Mouse (Mus musculus): ENCODE data around the gene Hoxa13.

Hoxa13 gene

GRCm38 (mm10) chr6:52270494-52271480 lies 10.1 kb upstream of the Hoxa13 start:
- DNase-seq (ENCODE audit: low spot score): peak; percentile 63

DNA sequence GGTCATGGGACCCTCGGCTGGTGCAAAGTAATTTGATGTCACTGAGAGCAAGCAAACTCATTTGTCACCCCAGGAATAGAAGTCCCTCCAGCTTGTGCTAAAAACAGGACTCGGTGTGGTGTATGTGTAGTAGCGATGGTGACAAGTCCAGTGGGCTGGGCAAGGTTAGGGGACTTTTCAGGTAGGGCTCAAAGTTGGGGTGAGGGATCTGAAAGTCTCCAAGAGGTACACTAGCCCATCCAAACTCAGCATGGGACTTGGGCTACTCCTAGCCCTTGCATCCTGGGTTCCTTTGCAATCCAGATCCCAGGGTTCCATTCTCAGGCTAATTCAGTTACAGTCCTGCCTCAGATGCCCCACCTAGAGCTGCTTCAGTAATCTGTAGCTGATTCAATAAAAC lies 8.1 kb upstream of the Hoxa13 start:
- no peak for DNase-seq (ENCODE audit: low spot score)

DNA sequence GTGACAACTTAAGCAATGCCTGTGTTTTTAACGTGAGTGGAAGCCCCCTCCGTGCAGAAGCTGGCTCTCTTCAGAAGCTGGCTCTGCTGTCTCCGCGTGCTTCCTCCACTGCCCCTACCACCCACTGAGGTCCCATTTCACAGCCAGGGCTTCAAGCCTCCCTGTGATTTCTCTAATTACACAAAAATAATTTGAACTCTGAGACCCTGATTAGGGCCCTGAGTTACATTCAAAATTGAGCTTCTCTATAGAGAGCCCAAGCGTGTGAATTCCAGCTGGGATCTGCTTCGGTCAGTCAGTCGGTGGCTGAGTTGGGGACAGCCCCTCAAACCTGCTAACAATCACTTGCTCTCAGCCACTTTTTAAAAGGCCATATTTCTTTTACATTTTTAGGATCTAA lies 7.7 kb upstream of the Hoxa13 start:
- no peak for DNase-seq (ENCODE audit: low spot score)

GRCm38 (mm10) chr6:52267691-52268090 lies 7.0 kb upstream of the Hoxa13 start:
- no peak for DNase-seq (ENCODE audit: low spot score)

GRCm38 (mm10) chr6:52267221-52267620 lies 6.5 kb upstream of the Hoxa13 start:
- DNase-seq (ENCODE audit: low spot score): no peak

- no peak for DNase-seq (ENCODE audit: low spot score)
These were observed 5.9 kb upstream of the Hoxa13 start for GRCm38 (mm10) chr6:52266666-52266985.

GRCm38 (mm10) chr6:52265913-52266665 lies 5.4 kb upstream of the Hoxa13 start:
- no peak for DNase-seq (ENCODE audit: low spot score)

DNA sequence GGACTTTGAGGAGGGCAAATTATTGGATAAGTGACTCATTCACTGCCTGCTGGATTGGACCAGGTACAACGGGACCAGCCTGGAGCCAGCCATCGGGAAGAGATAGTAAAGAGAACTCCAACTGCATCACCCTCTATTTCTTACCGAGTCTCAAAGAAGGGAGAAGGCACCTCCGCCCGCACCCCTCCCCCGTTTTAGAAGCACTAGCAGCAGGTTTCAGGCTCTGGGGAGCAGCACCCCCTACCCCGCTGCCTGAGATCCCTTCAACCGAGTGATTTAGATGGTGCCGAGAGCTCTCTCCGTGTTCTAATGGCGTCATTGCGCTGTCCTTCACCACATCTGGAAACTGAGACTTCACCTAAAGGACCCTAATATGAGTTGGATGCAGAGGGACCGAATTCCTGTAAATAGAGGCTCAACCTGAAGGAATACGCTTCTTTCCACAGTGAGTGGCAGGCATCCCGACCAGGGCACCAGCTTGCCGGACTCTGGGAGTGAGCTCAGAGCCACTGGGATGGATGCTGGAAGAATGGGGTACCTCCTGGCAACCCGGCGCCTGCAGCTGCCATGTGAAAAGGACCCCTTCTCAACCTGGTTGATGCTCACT lies 4.7 kb upstream of the Hoxa13 start:
- DNase-seq (ENCODE audit: low spot score): no peak

DNA sequence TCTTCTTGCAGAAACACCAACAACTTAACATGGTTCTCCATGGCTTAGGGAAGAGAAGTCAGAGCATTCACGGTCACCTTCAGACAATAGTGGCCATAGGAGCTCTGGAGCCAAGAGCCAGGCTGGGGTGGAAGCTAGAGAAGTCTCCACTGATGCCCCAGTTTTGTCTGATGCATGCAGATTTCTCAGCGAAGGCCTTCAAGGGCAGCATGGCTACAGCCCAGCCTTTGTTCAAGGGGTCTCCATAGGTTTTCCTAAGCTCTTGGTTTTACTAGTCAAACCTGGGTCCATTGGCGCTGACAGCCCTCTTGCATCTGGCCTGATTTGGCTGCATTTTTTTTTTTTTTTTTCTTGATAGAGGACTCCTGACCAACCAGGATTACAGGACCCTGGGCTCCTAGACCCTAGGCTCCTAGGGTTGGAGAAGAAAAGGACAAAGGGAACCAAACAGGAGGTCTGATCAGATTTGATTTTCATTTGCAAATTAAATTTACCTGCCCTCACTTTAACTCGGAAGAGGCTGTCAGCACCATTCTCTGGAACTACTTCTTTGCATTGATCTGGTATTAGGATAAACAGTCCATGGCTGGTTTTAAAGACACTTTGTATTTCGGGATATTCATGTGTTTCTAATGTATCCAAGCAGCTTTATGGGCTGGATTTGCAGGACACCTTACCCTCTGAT lies 3.6 kb upstream of the Hoxa13 start:
- no peak for DNase-seq (ENCODE audit: low spot score)

GRCm38 (mm10) chr6:52263321-52263585 lies 2.6 kb upstream of the Hoxa13 start:
- no peak for DNase-seq (ENCODE audit: low spot score)

DNA sequence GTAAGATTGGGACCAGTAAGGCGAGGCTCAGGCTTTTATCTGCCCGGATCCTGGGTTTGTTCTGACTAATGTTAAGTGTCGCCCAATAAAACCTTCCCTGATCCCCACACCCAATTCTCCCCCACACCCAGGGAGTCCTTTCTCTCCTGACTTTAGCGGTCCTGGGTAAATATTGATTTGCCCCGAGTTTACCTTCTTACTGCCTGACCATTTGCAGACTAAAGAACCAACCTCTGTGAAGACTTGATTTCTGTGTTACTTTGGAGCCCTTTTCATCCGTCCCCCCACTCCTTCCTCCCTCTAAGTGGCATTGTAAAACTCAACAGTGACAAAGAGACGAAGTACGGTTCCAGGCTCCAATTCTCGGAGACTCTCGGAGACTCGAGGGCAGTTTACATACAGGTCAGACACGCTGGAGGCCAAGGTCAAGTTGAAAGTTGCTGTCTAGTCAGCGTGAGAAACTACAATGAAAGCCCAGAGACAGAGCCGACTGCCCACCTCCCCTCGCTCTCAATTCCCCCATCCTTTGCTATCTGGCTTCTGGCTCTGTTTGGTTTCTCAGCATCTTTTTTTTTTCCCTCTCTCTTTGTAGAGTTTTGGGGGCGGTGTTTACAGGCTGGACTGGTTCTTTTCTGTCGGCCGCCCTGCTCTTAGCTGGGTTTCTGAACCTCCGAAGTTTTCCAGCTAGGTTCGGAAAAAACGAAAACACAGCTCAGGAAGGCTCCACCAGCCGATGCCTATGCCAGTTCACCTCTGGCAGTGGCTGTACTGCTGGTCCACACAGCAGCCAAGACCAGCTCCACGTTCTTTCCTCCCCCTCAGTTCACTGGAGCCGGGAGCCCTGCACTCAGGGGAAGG lies 2.0 kb upstream of the Hoxa13 start:
- DNase-seq (ENCODE audit: low spot score): no peak

- DNase-seq (ENCODE audit: low spot score): no peak
These were observed 1.2 kb upstream of the Hoxa13 start for GRCm38 (mm10) chr6:52261751-52262462.

GRCm38 (mm10) chr6:52259811-52260261 lies 844 bp downstream of the Hoxa13 start:
- no peak for DNase-seq (ENCODE audit: low spot score)

GRCm38 (mm10) chr6:52259081-52259790 lies 1.4 kb downstream of the Hoxa13 start:
- no peak for DNase-seq (ENCODE audit: low spot score)

DNA sequence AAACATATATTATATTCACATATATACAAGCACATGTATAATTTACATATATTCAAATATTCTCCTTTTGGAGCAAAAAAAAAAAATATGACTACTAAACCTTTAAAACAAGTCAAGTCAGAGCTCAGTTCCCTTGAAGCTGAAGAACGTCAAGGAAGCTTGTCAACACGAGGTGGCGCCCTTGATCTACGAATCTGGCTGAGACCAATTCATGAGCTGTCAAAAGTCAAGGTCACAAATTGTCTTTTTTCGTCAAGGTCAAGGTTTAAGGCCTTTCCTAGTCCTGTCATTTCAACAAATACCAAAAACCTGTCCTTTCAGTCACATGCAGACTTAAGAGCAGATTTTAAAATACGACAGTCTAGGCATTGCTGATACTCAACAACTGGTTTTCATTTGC lies 3.7 kb downstream of the Hoxa13 start:
- peak; percentile 87 for DNase-seq (ENCODE audit: low spot score)

- no peak for DNase-seq (ENCODE audit: low spot score)
These were observed 6.9 kb downstream of the Hoxa13 start for GRCm38 (mm10) chr6:52253511-52254500.

DNA sequence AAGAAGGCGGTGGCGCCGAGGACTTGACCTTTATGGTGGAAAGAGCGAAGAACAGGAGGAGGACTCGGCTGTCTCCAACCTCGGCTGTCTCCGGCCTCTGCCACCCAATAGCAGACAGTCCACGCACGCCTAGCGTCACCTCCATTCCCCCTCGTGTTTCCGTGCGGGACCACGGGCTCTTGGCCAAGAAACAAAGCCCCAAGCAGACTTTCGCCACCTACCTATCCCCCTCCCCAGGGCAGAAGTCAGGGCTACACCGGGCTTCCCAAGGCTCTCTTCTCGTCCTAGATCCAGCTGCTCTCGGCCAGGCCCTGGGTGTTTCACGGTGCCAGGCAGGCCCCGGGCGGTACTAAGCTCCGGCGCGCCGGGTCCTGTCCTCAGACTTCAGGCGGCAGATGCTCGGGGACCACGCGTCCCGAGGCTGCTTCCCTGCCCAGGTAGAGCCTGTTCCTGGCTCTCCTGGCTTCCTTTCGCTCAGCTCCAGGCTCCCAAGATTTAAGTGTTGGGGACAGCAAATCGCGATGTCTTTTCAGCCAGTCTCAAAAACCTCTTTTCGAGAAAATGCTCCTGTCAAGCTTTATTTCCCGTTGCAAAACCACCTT lies 7.8 kb downstream of the Hoxa13 start:
- DNase-seq (ENCODE audit: low spot score): no peak

- no peak for DNase-seq (ENCODE audit: low spot score)
These were observed 8.5 kb downstream of the Hoxa13 start for GRCm38 (mm10) chr6:52252016-52252774.
